Mouse (Mus musculus): ENCODE results near the gene Ints11. TPM values are rescaled to one million over a fixed set of nuclear protein-coding genes. Genes with fewer than 3 reads are reported as not detected.
A peak's percentile ranks its signal among the peaks of the same experiment; 100 is the strongest.

The Ints11 gene
- total RNA-seq, 2 experiments from 2014 or later = 26.4 to 29.7 TPM

DNA sequence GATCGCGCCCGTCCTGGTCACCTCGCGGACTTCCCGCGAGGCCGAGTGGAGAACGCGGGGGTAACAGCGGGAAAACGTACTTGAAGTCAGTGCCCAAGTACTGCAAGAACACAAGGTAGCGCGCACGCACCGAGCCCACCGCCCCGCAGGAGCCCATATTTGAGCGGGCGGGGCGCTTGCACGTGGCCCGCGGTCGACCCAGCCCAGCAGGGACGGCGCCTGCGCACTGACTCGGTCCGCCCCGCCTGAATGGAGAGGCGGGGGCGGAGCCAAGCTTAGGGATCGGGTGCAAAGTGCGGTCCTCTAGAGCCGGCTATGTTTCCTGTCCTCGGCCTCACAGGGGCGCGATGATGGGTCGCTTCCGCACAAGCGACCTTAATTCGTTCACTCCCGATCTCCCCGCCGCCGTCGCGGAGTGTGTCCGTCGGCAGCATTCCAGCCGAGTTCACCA lies 22.2 kb downstream of the Ints11 start, which contains the start of the genes Pusl1 and Acap3:
Gene Pusl1, minus strand, starts transcription at position 231 of the 451 bp plus-strand sequence.
Gene Acap3, plus strand, starts transcription at position 272 of the 451 bp plus-strand sequence.
- DNase-seq (ENCODE audit: low spot score in 2 of 2) = peak; percentile 97 to 98

- DNase-seq (ENCODE audit: low spot score in 2 of 2) = peak; percentile 80 to 85
Observed at GRCm38 (mm10) chr4:155892017-155892416, 22.7 kb downstream of the Ints11 start.

GRCm38 (mm10) chr4:155892438-155893211 lies 23.3 kb downstream of the Ints11 start:
- no peak for DNase-seq (ENCODE audit: low spot score in 2 of 2)

GRCm38 (mm10) chr4:155893212-155893690 lies 23.9 kb downstream of the Ints11 start:
- peak in 1 of 2 experiments; percentile 13 for DNase-seq (ENCODE audit: low spot score in 2 of 2)

- DNase-seq (ENCODE audit: low spot score in 2 of 2) = peak; percentile 49 to 65
Observed at GRCm38 (mm10) chr4:155894311-155894881, 25.1 kb downstream of the Ints11 start.

DNA sequence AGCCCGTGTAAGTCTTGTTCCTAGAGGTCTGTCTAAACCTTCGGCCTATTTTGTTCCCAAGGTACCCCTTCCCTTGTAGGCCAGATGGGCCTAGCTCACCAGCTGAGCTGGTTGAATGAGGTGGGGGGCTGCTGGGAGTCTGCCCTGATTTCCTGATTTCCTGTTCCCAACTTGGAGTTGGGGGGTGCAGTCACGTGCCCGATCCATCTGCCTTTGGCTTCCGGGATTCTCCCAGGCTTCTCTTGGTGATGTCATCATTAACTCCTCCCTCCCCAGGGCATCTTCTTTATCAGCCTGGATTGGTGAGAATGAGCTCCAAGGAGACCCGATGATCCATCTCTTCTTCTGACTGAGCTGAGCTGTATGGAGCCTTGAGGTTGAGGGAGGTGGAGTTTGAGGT lies 25.9 kb downstream of the Ints11 start:
- peak; percentile 29 to 44 for DNase-seq (ENCODE audit: low spot score in 2 of 2)

DNA sequence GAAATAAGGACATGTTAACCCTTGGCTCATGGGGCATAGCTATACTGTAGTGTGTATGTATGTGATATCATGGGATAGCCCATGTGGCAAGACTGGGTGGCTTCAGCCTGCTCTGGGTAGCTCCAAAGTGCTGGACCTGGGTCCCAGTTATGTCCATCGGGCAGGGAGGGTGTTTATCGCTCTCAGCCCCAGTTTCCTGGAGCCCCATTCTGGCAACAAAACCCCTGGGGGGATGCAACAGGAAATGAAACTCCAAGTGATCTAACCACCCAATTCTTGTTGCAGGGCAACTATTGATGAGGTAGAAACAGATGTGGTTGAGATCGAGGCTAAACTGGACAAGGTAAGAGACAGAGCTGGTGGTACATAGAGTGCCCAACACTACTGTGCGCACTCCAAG lies 26.5 kb downstream of the Ints11 start:
- DNase-seq (ENCODE audit: low spot score in 2 of 2) = peak; percentile 2 to 20

GRCm38 (mm10) chr4:155896461-155896860 lies 27.1 kb downstream of the Ints11 start:
- DNase-seq (ENCODE audit: low spot score in 2 of 2) = peak in 1 of 2 experiments; percentile 20

- DNase-seq (ENCODE audit: low spot score in 2 of 2) = no peak
Observed at GRCm38 (mm10) chr4:155898318-155898717, 29.0 kb downstream of the Ints11 start.

GRCm38 (mm10) chr4:155899355-155899754 lies 30.0 kb downstream of the Ints11 start:
- DNase-seq (ENCODE audit: low spot score in 2 of 2) = peak in 1 of 2 experiments; percentile 18

GRCm38 (mm10) chr4:155901205-155901604 lies 31.9 kb downstream of the Ints11 start:
- DNase-seq (ENCODE audit: low spot score in 2 of 2) = peak; percentile 1 to 23

DNA sequence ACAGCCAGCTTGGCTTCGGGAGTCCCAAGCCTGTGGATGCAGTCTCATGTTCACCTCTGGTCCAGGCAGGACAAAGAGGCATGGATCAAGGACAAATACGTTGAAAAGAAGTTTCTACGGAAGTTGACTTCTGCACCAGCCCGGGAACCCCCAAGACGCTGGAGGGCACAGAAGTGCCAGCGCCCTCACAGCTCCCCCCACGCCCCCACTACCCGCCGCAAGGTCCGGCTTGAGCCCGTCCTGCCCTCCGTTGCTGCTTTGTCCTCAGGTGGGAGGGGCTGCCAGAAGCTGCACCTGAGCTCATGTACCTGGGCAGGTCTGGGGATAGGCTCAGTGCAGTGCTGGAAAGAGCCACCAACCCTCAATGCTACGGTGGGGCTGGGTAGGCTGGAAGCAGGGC lies 33.9 kb downstream of the Ints11 start:
- DNase-seq (ENCODE audit: low spot score in 2 of 2) = peak in 1 of 2 experiments; percentile 17

- DNase-seq (ENCODE audit: low spot score in 2 of 2) = peak in 1 of 2 experiments; percentile 18
Observed at GRCm38 (mm10) chr4:155904318-155905102, 35.2 kb downstream of the Ints11 start.

GRCm38 (mm10) chr4:155905634-155906033 lies 36.3 kb downstream of the Ints11 start:
- DNase-seq (ENCODE audit: low spot score in 2 of 2) = peak in 1 of 2 experiments; percentile 17

- peak in 1 of 2 experiments; percentile 16 for DNase-seq (ENCODE audit: low spot score in 2 of 2)
Observed at GRCm38 (mm10) chr4:155906125-155906524, 36.8 kb downstream of the Ints11 start.

DNA sequence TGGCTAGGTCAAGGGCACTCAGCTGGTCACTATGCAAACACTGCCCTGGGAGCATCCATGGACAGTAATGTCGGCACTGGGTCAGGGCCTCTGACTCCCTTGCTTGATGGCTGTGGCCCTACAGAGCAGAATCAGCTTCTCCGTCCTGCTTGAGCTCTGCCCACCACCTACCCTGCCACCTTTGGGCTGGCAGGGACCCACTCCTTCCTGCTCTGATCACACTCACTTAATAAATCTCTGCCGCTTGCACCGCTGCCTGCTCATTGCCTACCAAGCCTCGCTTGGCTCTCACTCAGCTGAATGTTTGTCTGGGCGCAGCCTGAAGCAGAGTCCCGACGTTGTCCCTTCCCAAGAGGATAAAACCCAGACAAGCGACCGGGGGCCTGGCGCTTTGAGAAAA lies 37.7 kb downstream of the Ints11 start:
- DNase-seq (ENCODE audit: low spot score in 2 of 2) = peak; percentile 1 to 15

GRCm38 (mm10) chr4:155908281-155908680 lies 38.9 kb downstream of the Ints11 start:
- DNase-seq (ENCODE audit: low spot score in 2 of 2) = peak; percentile 1 to 13

GRCm38 (mm10) chr4:155908751-155909150 lies 39.4 kb downstream of the Ints11 start:
- DNase-seq (ENCODE audit: low spot score in 2 of 2) = no peak

GRCm38 (mm10) chr4:155932031-155932430 lies 62.7 kb downstream of the Ints11 start:
- DNase-seq (ENCODE audit: low spot score in 2 of 2) = no peak

Data from adrenal gland, adult 18-20 months (tissue).